Mouse (Mus musculus) mammary gland, adult 2 months (tissue): ENCODE results near the gene Gabra2. TPM values are rescaled to one million over a fixed set of nuclear protein-coding genes. Genes with fewer than 3 reads are reported as not detected.

Experiments used
- polyA plus RNA-seq: library from polyadenylated mRNA; depleted of rRNA; stranded (reverse); fragments of >200 nt; gene quantifications from 2 replicates; pipeline ENCODE4 v1.2.3, GENCODE M21; 2012; ENCODE audit warnings: low replicate concordance; rRNA removed

Gene Gabra2
- 0.04 and 0.13 TPM in 2 replicates for polyA plus RNA-seq

GRCm38 (mm10) chr5:71095725-71096607 is at the start of gene Gabra2:
Gene Gabra2, minus strand, starts transcription at chr5:71095849.

